Mouse (Mus musculus) liver, adult (tissue): ENCODE data around the gene Olfr114.

Experiments
- GATA4 ChIP-seq: IDR thresholded peaks from 2 replicates; pipeline ENCODE4 v1.6.1; 2014; ENCODE audit warnings: mild to moderate bottlenecking, low read length; ENCODE audit not compliant: insufficient replicate concordance

Olfr114 gene

GRCm38 (mm10) chr17:37592643-37593042 lies at the start of gene Olfr114:
TSS of gene Olfr114 (minus strand) at chr17:37592743.
- TF ChIP-seq GATA4: no peak

- no peak for TF ChIP-seq GATA4
These were observed 34.5 kb upstream of the Olfr114 start, which contains the start of the genes Olfr115 and Olfr116 for GRCm38 (mm10) chr17:37627009-37627408. TSS of gene Olfr115 (minus strand) at chr17:37627109. TSS of gene Olfr116 (minus strand) at chr17:37627199.

- TF ChIP-seq GATA4: no peak
These were observed 15.0 kb downstream of the Olfr114 start, which contains the start of gene Olfr113 for GRCm38 (mm10) chr17:37577563-37577962. TSS of gene Olfr113 (minus strand) at chr17:37577663.

GRCm38 (mm10) chr17:37569351-37569750 lies 23.2 kb downstream of the Olfr114 start, which contains the start of gene Olfr112:
TSS of gene Olfr112 (minus strand) at chr17:37569451.
- TF ChIP-seq GATA4: no peak

- no peak for TF ChIP-seq GATA4
These were observed 33.5 kb downstream of the Olfr114 start for GRCm38 (mm10) chr17:37558913-37559615.

GRCm38 (mm10) chr17:37543800-37544435 lies 48.6 kb downstream of the Olfr114 start:
- TF ChIP-seq GATA4: no peak

GRCm38 (mm10) chr17:37541454-37542119 lies 51.0 kb downstream of the Olfr114 start:
- no peak for TF ChIP-seq GATA4
